Mouse (Mus musculus) olfactory bulb, adult 2 months (tissue): Measurements from ENCODE around the gene Aplp2.

Experiments used
- CTCF ChIP-seq: fragments of 200-500 bp; IDR thresholded peaks from 2 replicates; pipeline ENCODE4 v1.5.1; 2012; ENCODE audit warnings: low read depth, mild to moderate bottlenecking, low read length, moderate library complexity; ENCODE audit not compliant: insufficient read depth
- POLR2A ChIP-seq: fragments of 200-500 bp; IDR thresholded peaks from 2 replicates; pipeline ENCODE4 v1.6.1; 2012; ENCODE audit warnings: mild to moderate bottlenecking, low read depth, low read length, moderate library complexity; ENCODE audit not compliant: insufficient read depth

- no peak for TF ChIP-seq POLR2A
- no peak for TF ChIP-seq CTCF
Observed at GRCm38 (mm10) chr9:31240522-31241207, 29.1 kb upstream of the Aplp2 start.
